In the genomic region with DNA sequence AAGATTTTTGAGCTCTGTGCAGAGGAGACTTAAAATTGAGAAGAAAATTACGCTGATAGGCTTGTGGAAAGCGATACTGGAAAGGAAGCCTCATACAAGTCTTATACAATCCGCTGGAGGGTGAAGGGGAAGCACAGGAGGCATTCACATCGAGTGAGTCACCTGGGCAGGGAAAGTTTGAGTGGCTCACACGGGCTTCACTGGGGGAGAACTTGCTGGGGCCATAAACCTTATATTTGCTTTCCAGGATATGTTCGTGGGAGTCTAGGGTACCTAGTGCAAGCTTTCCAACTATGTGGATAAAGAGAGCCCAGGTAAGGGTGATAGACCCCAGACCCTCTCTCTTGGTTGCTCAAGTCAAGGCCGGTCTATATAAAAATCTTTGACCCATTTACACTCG, we compare ENCODE assay signal across 7 mouse cellular contexts.
DNase-seq lines count a peak whose midpoint lies in the region; ATAC-seq and TF ChIP-seq lines count a peak whose summit lies in the region.

No protein-coding gene starts in this region.

- peak overlapping the region; percentile 35 for H3K4me3 ChIP-seq in E14TG2a.4 (replicated peaks; ENCODE audit: low read length)
- H3K4me3 ChIP-seq in embryonic facial prominence, embryonic 13.5 days: no peak overlapping the region
- H3K4me3 ChIP-seq in intestine, embryonic 16.5 days (ENCODE audit: low read length): peak overlapping the region; percentile 17
- peak overlapping the region; percentile 41 for H3K4me3 ChIP-seq in midbrain, embryonic 10.5 days

- DNase-seq in midbrain, embryonic 10.5 days (ENCODE audit: low spot score): no peak
- no peak for DNase-seq in gastrocnemius, postnatal 14 days
- DNase-seq in embryo, embryonic 10.5 days (ENCODE audit: low spot score): no peak

- peaks cover 27% of the 10 kb centered on the region for H3K4me1 ChIP-seq in E14TG2a.4 (replicated peaks; ENCODE audit: low read depth, low read length)
- peaks cover 33% of the 10 kb centered on the region for H3K4me1 ChIP-seq in embryonic facial prominence, embryonic 13.5 days
- peaks cover 19% of the 10 kb centered on the region for H3K4me1 ChIP-seq in intestine, embryonic 16.5 days (ENCODE audit: control insufficient read depth, insufficient read depth, low read length)
- peaks cover 60% of the 10 kb centered on the region for H3K4me1 ChIP-seq in midbrain, embryonic 10.5 days

- no peak for ATAC-seq in embryonic facial prominence, embryonic 13.5 days (ENCODE audit: insufficient number of reproducible peaks, insufficient read depth, low FRiP score, low TSS enrichment, low read depth)
- peak; percentile 53; the same call in 1 of the 2 replicates for ATAC-seq in intestine, embryonic 16.5 days
- no peak for ATAC-seq in megakaryocyte, adult 5-6 weeks (ENCODE audit: poor library complexity, severe bottlenecking)

- H3K27ac ChIP-seq in embryonic facial prominence, embryonic 13.5 days: no peak overlapping the region
- H3K27ac ChIP-seq in intestine, embryonic 16.5 days (ENCODE audit: low read length): no peak overlapping the region
- H3K27ac ChIP-seq in midbrain, embryonic 10.5 days (replicated peaks): peak overlapping the region; percentile 89

- no peaks in the 10 kb centered on the region for H3K36me3 ChIP-seq in E14TG2a.4 (ENCODE audit: insufficient read depth, low read length)
- H3K36me3 ChIP-seq in embryonic facial prominence, embryonic 13.5 days: no peaks in the 10 kb centered on the region
- H3K36me3 ChIP-seq in intestine, embryonic 16.5 days (ENCODE audit: control insufficient read depth, insufficient read depth, low read length): no peaks in the 10 kb centered on the region
- H3K36me3 ChIP-seq in midbrain, embryonic 10.5 days: no peaks in the 10 kb centered on the region

- TF ChIP-seq CTCF in E14TG2a.4 (conservative IDR thresholded peaks at IDR 0.05; ENCODE audit: low read length): no peak

- intact Hi-C loops in gastrocnemius, postnatal 14 days (cut with DNase I; ENCODE audit: low total_unique reads): no loop called here

- peak overlapping the region; percentile 46 for H3K4me2 ChIP-seq in embryonic facial prominence, embryonic 13.5 days
- H3K4me2 ChIP-seq in intestine, embryonic 16.5 days (ENCODE audit: low read depth, low read length): peak overlapping the region; percentile 50

- H3K9ac ChIP-seq in embryonic facial prominence, embryonic 13.5 days: 0 out of 2 replicates have a peak overlapping the region, but pooled peaks have one; percentile 27
- no peak overlapping the region for H3K9ac ChIP-seq in intestine, embryonic 16.5 days (ENCODE audit: low read depth, low read length)

- WGBS in embryonic facial prominence, embryonic 13.5 days: 17% methylated on average over 8 of the region's 8 CpGs
- WGBS in intestine, embryonic 16.5 days: 15% methylated on average over 8 of the region's 8 CpGs
- WGBS in midbrain, embryonic 10.5 days: 12% methylated on average over 8 of the region's 8 CpGs

- peaks cover 24% of the 10 kb centered on the region for H3K27me3 ChIP-seq in E14TG2a.4 (ENCODE audit: insufficient read depth, low read length)
- peaks cover 12% of the 10 kb centered on the region; the same call in 1 of the 2 replicates for H3K27me3 ChIP-seq in embryonic facial prominence, embryonic 13.5 days
- H3K27me3 ChIP-seq in intestine, embryonic 16.5 days (replicated peaks; ENCODE audit: control insufficient read depth, insufficient read depth, low read length): no peaks in the 10 kb centered on the region
- no peaks in the 10 kb centered on the region; the same call in 1 of the 2 replicates for H3K27me3 ChIP-seq in midbrain, embryonic 10.5 days (ENCODE audit: low read depth, poor library complexity, severe bottlenecking)

- H3K9me3 ChIP-seq in E14TG2a.4 (ENCODE audit: low read length): no peaks in the 10 kb centered on the region
- no peaks in the 10 kb centered on the region for H3K9me3 ChIP-seq in embryonic facial prominence, embryonic 13.5 days
- no peaks in the 10 kb centered on the region for H3K9me3 ChIP-seq in intestine, embryonic 16.5 days (ENCODE audit: control insufficient read depth, low read length)
- no peaks in the 10 kb centered on the region for H3K9me3 ChIP-seq in midbrain, embryonic 10.5 days (replicated peaks)
